Mouse (Mus musculus) lung, postnatal 36 days (tissue): ENCODE results near the gene Tmem200c.

Source experiments
- DNase-seq: peaks from one replicate; pipeline ENCODE4 v3.0.0; 2022; ENCODE audit warnings: mixed read lengths

Gene Tmem200c

DNA sequence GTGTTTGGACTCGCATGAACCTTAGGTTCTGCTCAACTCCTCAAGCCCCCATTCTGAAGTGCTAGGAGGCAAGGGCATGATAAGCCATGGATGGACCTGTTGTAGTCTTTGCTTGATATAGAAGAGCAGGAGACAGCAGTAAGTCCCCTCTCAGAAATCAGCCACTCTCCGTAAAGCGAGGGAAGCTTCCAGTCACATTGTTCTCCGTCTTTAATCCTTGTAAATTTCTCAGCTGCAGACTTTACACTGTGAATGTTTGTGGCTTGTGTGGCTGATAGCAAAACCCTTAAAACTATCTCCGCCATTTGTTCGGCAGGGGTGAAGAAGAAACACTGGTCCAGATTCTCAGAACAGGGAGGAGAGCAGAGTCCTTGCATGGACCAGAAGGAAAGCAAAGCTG is at the start of gene Tmem200c:
Tmem200c (plus strand) TSS at position 301 of the 400 bp plus-strand sequence.
- DNase-seq = no peak

DNA sequence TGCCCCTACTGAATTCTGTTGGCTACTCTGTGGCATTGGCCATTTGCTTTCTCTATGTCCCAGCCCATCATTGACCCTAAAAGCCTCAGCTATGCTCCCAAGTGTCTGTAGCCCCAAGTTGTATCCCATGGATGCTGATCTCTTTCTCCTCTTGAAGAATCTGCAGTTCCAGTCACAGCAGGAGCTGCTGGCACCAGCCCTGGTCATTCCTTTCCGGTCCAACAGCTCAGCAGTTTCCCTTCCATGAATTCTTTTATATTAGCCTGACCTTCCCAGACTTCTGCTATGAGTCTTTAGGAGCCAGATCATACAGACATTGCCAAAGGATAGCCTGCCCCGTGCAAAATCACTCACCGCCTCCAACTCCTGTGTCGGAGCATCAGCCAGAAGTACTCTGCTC is 32.7 kb upstream of the Tmem200c start:
- no peak for DNase-seq

DNA sequence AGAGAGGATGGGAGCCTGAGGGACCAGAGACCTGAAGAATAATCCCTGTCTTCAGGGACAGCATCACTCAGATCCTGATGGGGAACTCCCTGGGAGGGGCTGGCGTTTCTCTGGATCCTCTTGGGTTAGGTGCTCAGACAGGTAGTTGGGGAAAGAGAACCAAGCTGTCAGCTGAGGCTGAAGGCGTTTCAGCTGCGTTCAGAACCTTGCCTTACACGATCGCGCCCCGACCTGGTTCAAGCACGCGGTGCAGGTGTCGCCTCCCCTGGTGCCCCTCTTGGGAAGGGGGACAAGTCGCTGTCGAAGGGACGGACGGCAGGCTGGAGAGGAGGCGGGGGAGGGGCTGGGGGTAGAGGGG is 10.2 kb downstream of the Tmem200c start:
- DNase-seq = no peak

DNA sequence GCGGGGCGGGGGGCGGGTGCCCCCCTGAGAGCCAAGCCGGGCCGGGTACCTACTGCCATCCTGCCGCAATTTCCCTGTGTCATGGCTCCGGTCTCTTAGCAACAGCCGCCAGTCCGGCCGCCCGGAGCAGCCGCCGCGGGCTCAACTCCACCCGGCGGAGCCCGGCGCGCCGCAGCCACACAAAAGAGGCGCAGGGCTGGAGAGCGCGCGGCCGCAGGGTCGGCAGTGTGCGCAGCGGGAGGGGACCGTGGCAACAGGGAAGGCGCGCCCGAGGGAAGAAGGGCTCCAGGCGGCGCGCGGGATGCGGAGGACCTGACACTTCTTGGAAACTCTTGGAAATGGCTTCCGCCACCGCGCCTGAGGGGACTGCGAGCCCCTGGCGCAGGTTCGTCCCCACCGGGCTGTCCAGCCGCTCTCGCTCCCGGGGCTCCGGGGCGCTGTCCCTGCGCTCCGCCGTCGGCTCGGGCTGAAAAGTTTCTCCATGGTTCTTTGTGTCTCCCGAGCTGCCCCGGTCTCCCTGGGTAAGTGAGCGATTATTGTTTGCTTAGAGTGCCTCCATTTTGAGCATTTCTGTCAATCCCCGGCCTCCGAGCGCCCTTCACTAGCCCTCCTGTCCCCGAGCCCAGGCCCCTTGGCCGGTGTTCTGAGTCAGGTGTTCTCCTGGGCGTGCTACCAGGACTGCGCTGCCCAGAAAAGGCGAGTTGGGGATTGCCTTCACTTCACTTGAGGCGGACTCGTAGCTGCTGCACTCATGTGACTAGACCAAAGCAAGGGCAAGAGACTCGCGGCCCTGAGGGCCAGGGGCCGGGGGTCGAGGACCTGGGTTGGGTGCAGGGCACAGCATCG is 10.8 kb downstream of the Tmem200c start:
- no peak for DNase-seq

DNA sequence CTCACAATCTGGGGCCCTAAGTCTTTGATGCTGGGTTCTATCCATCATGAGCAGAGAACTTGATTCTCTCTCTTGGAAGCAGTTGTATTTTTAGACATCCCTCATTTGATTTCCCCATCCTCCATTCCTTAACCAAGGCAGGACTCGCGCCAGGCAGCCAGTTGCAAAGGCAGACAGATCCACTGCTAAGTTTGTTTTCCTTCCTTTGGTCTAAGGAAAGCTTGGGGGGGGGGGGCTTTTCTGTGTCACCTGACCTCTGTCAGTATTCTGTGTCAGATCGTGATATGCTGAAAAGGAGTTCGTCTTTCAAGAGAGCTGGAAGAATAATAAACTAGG is 11.4 kb downstream of the Tmem200c start:
- no peak for DNase-seq

DNA sequence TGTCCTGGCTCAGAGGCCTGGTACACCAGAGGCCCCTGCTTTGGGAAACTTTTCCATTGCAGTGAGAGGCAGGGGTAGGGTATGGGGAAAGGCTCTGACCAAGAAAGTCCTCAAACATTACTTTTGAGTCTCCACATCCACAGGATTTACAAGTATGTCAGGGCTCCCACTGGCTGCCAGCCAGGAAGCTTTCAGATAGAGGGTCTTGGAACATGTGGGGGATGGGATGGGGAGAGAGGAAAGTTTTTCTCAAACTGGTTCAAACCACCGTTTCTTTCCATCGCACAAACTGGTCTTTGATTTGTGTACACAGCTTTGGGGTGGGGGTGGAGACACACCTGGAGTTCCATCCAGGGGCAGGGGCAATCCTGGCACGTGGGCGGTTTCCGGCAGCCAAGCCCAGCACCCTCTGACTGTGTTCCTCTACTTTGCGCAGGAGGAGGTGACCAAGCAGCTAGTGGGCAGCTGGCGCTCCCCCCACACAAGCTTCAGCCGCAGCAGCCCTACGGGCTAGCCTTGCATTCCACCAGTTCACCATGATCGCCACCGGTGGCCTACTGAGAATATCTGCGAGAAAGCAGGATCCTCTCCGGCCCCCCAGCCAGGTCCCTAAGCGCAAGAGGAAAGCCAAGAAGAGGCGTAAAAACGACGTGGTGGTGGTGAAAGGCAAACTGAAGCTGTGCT is 13.6 kb downstream of the Tmem200c start:
- DNase-seq = no peak

DNA sequence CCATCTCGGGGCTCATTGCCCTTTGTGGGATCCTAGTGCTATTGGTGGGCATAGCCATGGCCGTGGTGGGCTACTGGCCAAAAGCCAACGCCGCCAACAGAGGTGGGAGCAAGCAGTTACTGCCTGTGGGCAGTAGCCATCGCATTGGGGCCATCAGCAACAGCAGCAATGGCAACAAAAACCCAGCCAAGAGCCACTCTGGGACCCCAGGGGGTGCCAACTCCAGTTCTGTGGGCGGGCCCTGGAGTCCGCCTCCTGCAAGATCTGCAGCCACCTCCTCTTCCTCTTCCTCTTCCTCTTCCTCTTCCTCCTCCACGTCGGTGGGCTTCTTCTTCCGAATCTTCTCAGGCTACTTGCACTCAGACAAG is 14.1 kb downstream of the Tmem200c start:
- no peak for DNase-seq

DNA sequence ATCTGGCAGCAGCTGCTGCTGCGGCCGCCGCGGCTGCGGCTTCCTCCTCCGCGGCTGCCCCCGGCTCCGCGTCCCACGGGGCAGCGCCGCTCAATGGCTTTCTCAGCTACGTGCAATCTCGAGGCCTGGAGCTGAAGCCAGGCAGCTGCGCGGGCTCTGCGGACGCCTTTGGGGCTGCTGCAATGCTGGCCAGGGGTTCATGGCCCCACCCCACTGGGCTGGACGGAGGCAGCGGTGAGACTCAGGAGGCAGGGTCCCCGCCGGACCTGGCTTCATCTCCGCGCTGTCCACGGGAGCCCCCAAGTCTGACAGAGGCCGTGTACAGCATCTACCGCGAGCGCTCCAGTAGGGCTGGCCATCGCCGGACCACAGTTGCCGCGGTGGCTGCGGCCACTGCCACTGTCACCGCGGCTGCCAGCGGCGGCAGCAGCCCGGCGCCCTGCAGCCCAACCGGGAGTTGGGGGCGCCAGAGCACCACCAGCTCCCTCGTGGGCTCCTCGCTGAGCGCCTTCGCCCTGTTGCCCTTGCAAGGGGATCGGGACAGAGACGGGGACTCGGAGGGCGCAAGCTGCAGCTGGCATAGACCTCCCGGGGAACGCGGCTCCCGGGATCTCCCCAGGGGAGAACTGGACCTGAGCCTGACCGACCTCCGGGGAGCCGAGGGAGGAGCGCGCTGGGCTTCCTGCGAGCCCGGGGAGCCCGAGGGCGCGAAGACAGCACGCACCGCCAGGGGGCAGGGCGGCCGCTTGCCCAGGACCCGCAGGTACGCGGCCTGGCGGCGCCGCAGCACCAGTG is 14.9 kb downstream of the Tmem200c start:
- peak; percentile 25 for DNase-seq

DNA sequence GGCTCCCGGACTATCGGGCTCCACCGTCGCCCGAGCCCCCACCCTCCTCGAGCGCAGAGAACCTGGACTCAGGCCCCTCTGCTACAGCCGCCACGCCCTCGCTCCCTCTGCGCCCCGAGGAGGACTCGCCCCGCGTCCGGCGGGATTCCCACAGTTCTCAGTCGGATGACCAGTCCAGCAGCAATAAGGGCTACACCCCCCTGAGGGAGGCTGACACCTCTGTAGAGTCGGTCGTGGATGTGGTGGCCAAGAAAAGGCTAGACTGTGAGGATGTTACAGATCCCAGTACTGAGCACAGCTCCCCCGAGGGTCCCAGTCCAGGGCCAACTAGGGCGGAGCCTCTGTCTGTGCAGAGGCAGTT is 15.4 kb downstream of the Tmem200c start:
- no peak for DNase-seq

DNA sequence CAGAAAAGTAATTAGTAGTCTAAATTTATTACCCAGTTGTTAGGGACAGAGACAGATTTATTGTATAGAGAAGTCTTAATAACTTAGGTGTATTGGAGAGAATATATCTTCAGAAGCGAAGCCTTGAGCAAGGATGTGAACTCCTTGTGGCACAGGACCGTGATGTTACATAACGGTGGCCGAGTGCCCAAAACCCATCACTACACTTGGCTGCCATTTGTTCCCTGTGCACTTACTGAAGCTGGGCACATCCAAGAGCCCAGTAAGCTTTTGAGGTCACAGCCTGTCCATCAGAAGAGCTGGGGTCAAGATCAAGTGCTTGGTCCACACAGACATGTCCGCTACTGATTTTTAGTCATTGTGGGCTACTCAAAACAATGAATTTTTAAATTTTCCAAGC is 19.5 kb downstream of the Tmem200c start:
- DNase-seq = no peak

DNA sequence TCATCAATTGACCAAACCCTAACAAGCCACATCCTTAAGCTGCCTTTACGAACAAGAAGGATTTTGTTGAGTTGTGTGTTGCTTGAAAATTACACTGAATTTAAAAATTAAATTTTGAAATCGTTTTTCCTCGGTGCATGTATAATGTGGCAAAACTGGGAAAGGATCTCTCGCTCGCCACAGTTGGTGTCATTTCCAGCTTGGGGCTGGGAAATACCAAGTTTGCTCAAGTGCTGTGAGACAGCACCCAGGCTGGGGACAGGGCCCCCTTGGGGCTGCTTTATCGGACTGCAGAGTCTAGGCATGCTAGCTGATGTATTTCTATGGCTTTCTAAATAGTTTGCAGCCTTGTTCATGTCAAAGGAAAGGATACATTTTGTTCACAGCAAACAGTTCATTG is 22.3 kb downstream of the Tmem200c start:
- DNase-seq = no peak

DNA sequence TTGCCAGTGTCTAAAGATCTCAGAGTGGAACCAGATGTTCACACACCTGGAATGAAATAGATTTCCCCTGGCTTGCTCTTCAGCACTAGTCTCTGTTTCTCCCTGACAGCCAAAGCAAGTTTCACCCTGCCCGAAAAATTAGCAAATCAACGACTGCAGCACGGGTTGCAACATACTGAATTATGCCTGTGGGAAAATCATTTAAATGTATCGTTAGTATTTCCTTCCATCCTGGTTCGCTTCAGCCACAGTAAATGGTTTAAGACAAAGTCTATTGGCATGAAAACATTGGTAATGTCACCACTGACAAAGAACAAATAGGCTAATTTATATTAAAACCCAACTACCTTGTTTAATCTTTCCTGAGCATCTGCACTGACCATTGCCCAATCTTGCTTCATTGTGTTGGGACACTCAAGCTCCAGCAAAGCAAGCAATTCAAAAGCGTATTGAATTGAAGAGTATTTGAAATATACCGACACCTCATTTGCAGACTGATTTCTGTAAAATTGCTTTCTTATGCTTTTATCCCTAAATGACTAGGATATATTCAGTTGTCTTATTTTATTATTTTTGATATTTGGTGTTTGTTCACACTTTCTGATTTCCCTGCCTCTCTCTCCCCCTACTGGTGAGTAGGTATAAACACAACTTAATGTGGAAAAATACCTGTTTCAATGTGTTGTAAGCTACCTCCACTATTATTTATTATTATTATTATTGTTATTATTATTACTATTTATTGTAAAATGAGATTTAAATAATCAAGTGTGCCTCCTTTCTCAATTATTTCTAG is 25.9 kb downstream of the Tmem200c start:
- DNase-seq = no peak

DNA sequence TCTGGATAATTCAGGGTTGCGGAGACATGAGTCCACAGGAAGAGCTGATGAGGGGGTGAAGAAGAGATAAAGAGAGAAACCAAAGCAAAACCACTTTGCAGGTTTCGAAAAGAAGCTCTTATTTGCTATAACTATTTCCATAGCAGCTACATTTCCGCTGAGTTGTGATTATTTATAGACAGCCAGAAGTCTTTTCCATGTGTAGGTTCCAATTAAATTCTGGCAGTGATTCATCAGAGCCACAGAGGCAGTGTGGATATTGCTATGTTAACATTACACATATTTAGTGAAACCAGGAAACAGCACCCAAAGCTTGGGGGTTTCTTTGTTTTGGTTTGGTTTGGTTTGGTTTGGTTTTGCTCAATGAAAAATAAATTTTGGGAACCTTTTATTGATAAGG is 37.8 kb downstream of the Tmem200c start:
- DNase-seq = no peak

DNA sequence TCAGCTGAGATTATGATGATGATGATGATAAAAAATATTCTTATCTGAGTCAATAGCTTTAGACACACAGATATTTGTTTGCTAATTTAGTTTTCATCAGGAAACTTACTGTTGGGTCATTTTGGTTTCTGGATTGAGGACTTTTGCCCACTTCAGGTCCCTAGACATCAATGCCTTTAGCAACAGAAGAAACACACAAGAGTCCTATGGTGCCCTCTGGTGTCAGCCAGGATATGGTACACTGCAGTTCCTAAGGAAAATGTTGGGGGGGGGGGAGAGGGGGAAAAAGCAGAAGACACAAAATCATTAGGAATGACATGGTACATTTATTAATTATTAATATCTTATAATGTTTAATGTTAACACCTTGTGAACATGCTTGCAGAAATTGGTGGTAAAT is 42.0 kb downstream of the Tmem200c start:
- DNase-seq = peak; percentile 4

DNA sequence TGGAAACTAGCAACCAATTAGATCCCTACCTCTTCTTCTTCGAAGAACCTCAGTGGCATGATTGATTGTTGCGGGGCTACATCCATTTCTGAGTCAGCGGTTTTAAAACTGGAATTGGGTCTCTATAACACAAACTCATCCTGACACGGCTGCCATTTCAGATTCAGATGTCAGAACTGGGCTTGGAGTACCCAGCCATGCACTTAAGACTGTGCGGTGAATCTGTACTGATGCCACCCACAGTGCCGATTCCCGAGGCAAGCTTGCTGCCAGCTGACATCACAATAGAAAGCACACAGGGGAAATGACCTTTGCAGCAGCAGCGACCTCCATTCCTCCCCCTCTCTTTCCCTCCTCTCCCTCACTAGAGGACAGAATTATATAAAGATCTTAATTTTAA is 47.6 kb downstream of the Tmem200c start:
- DNase-seq = no peak

DNA sequence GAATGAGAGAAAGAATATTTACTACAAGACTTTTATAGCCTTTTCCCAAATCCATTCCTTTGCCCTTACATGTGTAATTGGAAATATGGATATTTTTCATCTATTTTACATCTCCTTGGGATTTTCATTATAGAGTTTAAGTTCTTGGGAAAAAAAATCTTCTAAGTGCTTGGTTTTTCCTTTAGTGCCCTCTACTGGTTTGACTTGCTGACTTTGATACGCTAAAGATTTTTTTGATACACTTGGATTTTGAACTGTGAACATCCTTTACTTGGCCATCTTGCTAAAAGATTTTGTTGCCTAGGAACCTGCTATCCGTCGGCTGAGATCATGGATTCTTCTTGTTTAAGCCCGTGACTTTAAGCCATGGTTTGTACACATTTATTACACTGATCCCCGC is 48.8 kb downstream of the Tmem200c start:
- no peak for DNase-seq

DNA sequence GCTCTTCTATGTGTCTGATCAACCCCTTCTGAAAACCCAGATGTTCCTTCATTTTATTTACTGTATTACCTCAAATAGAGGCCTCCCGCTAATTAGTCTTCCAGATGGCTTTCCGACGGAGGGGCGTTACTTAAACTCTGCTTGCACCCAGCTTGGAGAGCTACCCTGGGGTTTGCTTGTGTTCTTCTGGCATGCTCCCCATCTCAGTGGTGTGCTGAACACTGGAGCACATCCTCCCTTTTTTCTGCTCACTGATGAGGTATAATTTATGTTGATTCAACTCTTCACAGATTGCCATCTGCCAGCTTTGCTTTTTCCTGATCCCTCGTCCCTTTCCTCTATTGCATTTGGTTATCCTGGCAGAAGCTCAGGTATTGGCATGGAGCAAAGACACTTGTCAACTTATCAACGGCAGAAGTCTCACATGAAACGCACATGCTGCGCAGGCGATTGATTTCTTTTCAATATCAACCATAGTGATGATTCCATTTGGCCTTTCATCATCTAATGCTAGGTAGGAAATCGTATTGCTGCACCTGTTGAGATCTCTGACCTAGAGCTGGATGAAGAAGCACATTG is 49.6 kb downstream of the Tmem200c start:
- DNase-seq = no peak

DNA sequence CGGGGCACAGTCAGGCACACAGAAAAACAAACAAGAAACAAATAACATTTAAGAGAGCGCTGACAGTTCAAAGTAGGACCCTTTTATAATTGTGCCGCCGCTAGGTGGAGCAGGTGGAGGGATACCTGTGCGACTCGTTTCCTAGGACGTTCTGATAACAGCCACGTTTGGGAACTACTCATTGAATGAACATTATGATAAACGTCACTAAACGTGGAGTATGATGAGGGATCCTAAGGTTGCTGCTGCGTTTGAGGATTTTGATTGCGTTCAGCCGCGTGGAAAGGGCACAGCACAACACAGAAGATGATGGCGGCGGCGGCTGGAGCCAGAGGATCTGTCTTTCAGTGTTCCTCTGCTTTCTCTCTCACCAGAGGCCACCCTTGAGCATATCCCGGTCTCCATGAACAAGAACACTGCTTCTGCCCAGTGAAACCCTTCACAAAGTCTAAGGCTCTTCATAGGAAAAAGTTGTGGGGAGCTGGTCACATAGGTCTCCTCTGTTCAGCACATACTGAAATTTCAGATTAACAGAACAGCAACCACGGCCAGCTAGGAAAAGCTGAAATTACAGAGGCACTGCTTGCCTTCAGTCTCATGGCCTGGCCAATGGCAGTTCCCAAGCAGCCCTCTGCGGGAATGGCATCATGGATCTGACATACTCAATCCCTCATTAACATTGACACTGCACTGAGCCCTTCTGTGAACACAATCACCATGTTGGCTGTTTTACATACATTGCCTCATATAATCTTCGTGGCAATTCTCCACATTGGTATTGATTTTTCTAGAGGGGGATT is 55.5 kb downstream of the Tmem200c start:
- peak; percentile 48 for DNase-seq

DNA sequence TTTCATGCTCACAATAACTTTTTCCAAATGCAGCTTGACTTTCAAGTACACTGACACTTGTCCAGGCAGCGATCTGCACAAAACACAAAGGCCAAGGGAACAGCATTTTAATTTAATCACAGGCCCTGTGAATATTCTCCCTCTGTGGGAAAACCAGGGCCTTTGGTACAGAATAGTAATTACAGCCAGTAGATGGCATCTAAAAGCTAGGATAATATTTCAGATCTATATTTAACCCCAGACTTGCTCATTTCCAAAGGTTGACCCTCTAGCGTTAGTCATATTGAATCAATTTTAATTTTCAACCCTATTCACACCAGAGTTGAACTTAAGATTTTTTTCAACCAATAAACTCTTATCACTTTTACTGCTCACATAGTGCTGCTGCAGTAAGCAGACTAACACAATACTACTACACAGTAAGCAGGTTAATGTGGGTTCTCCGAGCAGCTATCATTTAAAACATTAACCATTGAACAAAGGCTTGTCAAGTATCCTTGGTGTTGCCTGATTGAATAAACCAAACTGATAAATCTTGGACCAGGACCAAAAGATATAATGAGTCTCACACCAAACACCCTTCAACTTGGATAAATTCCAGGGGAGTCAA is 57.2 kb downstream of the Tmem200c start:
- DNase-seq = no peak

DNA sequence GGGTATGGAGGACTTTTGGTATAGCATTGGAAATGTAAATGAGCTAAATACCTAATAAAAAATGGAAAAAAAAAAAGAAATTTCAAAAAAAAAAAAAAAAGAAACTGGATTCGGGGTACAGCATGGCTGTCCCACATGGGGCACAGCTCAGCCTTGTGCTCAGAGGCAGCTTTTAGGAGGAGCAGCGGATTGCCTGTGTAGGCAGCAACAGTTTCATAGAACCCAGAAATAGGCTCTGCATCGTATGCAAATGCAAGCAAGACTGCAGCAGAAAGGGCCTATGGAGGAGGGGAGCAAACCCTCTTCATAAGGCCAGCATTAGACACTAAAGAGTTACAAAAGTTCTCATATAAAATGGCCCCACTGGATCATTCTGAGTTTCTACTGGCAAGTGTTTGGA is 64.2 kb downstream of the Tmem200c start:
- no peak for DNase-seq
